Mouse (Mus musculus) gastrocnemius, postnatal 14 days (tissue): ENCODE results near the gene Plpp7. TPM values are rescaled to one million over a fixed set of nuclear protein-coding genes. Genes with fewer than 3 reads are reported as not detected.

ENCODE experiments used
- DNase-seq: peaks from one replicate; pipeline ENCODE4 v3.0.0; 2021; ENCODE audit warnings: mixed read lengths
- intact Hi-C: fragments of 180-260 bp; cut with DNase I; formaldehyde crosslinking; loops from one replicate; pipeline ENCODE4 v1.15.1; 2025; ENCODE audit warnings: low total_unique reads
- total RNA-seq, 2 experiments: library from RNA; stranded (reverse); gene quantifications; 2 replicates each; pipeline ENCODE4 v1.2.3; 2021

Plpp7 gene
- total RNA-seq, 2 experiments from 2014 or later, result 87.5 to 102 TPM

GRCm38 (mm10) chr2:32065371-32065791, 29.9 kb upstream of the Plpp7 start:
- DNase-seq, result no peak
- intact Hi-C loops, result no loop called here

- intact Hi-C loops, result no loop called here
- no peak for DNase-seq
These were observed 29.3 kb upstream of the Plpp7 start for GRCm38 (mm10) chr2:32066005-32066404.

GRCm38 (mm10) chr2:32068811-32069607, 26.3 kb upstream of the Plpp7 start:
- intact Hi-C loops, result no loop called here
- DNase-seq, result no peak

GRCm38 (mm10) chr2:32070747-32071146, 24.6 kb upstream of the Plpp7 start:
- intact Hi-C loops, result no loop called here
- no peak for DNase-seq

- peak; percentile 62 for DNase-seq
- intact Hi-C loops, result no loop called here
These were observed 20.9 kb upstream of the Plpp7 start for GRCm38 (mm10) chr2:32074404-32074803.

GRCm38 (mm10) chr2:32075368-32075767, 20.0 kb upstream of the Plpp7 start:
- intact Hi-C loops, result no loop called here
- no peak for DNase-seq

GRCm38 (mm10) chr2:32077744-32078143, 17.6 kb upstream of the Plpp7 start:
- intact Hi-C loops, result no loop called here
- no peak for DNase-seq

- intact Hi-C loops, result no loop called here
- peak; percentile 61 for DNase-seq
These were observed 16.8 kb upstream of the Plpp7 start for GRCm38 (mm10) chr2:32078522-32078921.

- no peak for DNase-seq
- intact Hi-C loops, result no loop called here
These were observed 16.1 kb upstream of the Plpp7 start for GRCm38 (mm10) chr2:32079191-32079725.

GRCm38 (mm10) chr2:32080681-32081080, 14.6 kb upstream of the Plpp7 start:
- intact Hi-C loops, result no loop called here
- no peak for DNase-seq

GRCm38 (mm10) chr2:32081296-32081929, 13.9 kb upstream of the Plpp7 start:
- no peak for DNase-seq
- intact Hi-C loops, result no loop called here

GRCm38 (mm10) chr2:32082229-32082628, 13.1 kb upstream of the Plpp7 start:
- intact Hi-C loops, result no loop called here
- DNase-seq, result no peak

GRCm38 (mm10) chr2:32083159-32084011, 11.9 kb upstream of the Plpp7 start:
- intact Hi-C loops, result no loop called here
- DNase-seq, result peak; percentile 54

- DNase-seq, result peak; percentile 38
- intact Hi-C loops, result no loop called here
These were observed 11.0 kb upstream of the Plpp7 start, which contains the start of gene Fam78a for GRCm38 (mm10) chr2:32084111-32084871. TSS of gene Fam78a (minus strand) at chr2:32084857.

GRCm38 (mm10) chr2:32084872-32085199, 10.5 kb upstream of the Plpp7 start:
- intact Hi-C loops, result loop anchor here (5.0 kb wide), 1 partner anchor 47 kb away; no protein-coding TSS in a partner anchor
- DNase-seq, result no peak

GRCm38 (mm10) chr2:32085231-32085630, 10.1 kb upstream of the Plpp7 start:
- no peak for DNase-seq
- intact Hi-C loops, result loop anchor here (5.0 kb wide), 1 partner anchor 47 kb away; no protein-coding TSS in a partner anchor

GRCm38 (mm10) chr2:32087606-32088005, 7.7 kb upstream of the Plpp7 start:
- intact Hi-C loops, result loop anchor here (5.0 kb wide), 1 partner anchor 45 kb away; no protein-coding TSS in a partner anchor
- DNase-seq, result peak; percentile 27

- intact Hi-C loops, result loop anchor here (5.0 kb wide), 1 partner anchor 44 kb away; no protein-coding TSS in a partner anchor
- DNase-seq, result peak; percentile 82
These were observed 6.9 kb upstream of the Plpp7 start for GRCm38 (mm10) chr2:32088372-32088981.
